Mouse (Mus musculus) layer of hippocampus, postnatal 10 days (tissue): ENCODE measurements around the gene Peli2. TPM values are rescaled to one million over a fixed set of nuclear protein-coding genes. Genes with fewer than 3 reads are reported as not detected.
A peak's percentile ranks its signal among the peaks of the same experiment; 100 is the strongest.

Experiments used
- DNase-seq, 2 experiments: peaks; one replicate each; pipeline ENCODE4 v3.0.0; 2021; ENCODE audit warnings: low spot score in 2 of 2
- total RNA-seq, 2 experiments: library from RNA; stranded (reverse); gene quantifications; 2 replicates each; pipeline ENCODE4 v1.2.3; 2021

Peli2 gene
- total RNA-seq, 2 experiments from 2014 or later: 20.4 to 23.5 TPM

DNA sequence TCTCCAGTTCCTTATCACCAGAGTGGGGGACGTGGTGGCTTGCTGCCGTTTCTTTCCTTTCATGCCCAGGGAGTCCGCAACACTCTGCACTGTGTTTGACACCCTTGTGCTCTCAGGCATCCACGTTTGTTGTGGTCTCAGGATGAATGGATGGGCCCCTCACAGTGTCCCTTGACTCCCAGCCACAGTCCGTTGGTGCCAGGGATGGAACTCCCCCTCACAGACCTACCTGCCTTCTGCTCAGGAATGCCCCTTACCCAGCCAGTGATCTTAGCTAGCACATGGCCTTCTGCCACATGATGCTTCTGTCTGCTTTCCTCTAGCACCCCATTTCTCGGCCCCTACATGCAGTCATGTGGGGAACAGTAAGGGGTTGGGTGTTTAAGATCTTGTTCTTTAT, 65.7 kb downstream of the Peli2 start:
- DNase-seq: no peak

DNA sequence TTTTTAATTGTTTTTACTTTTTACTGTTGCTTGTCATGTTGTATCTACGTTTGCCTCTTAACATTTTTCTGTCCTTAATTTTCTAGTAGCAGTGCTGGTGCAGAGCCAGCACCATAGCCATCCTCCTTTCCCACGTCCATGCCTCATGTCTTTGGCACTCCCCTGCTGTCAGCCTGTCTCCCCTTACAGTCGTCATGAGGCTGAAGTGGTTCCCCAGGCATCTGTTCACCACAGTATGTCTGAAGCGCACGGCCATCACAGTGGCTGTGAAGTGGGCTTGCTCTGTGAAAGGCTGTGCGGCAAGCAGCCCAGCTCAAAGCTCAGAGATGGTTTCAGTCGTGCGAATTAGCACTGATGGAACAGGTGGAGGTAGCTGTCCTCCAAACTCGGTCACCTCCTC, 66.5 kb downstream of the Peli2 start:
- no peak for DNase-seq

DNA sequence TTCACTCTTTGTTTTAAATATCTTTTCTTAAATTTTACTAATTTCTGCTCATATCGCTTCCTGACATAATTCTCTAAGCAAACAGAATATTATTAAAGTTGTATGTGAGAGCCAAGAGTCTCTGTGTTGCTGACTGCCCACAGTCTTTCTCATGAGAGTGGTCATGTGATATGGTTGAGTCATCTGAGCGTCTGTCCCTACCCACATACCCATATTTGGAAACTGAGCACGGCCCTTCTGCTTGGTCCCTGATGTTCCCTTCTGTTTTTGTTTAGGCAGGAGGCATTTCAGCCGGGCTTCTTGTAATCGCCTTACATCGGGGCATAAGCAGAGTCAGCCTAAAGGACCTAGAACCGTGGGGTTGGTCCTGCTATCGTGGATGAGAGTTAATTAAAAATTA, 68.7 kb downstream of the Peli2 start:
- DNase-seq: no peak

DNA sequence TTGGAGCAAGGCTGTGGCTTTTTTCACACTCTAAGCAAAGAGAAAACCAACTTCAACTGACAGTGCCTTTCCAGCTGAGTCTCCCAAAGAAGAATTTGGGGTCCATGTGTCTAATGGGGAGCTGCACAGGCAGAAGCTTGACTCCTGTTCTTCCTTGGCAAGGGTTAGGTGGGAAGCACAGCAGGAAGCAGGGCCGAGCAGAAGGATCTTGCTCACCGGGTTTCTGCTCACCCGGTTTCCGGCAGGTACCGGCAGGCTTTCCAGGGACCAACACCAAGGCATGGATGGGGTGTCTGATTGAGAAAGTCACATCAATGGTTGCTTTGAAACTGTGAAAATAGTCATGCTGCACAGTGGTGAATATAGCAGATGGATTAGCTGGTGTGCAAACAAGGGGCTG, 70.3 kb downstream of the Peli2 start:
- no peak for DNase-seq

DNA sequence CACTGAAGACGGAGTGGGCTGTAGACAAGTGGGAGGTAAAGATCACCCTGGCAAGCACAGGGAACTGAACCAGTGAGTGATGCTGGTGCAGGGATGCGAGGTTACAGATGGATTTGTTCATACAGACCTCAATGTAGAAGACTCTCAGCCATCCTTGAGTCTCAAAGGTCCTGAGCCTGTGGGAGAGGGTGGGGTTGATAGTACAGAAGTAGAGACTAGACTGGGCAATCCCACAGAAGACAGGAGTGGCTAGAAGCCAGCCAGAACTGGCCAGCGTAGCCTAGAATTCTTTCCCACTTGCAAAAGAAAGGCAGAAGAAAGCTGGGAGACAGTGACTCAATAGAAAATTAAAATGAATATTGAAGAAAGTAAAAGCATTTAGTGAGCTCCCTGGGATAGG, 71.3 kb downstream of the Peli2 start:
- DNase-seq: no peak

DNA sequence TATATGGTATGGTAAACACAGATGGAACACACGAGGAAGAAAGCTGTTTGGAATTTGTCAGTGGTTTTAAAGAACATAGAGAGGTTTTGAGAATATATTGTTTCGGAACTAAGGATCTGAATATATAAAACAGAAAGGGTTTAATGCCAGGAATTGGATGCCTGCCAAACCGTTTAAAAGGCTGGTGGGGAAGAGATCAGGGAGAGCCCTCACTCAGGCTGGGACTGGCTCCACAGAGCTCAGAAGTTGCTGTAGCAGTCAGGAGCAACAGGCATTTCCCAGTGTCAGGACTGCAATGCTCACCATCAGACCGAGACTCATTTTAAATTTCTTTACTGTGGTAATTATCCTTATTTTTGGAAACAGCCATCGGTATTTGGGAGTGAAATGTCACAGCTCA, 76.2 kb downstream of the Peli2 start:
- DNase-seq: no peak

DNA sequence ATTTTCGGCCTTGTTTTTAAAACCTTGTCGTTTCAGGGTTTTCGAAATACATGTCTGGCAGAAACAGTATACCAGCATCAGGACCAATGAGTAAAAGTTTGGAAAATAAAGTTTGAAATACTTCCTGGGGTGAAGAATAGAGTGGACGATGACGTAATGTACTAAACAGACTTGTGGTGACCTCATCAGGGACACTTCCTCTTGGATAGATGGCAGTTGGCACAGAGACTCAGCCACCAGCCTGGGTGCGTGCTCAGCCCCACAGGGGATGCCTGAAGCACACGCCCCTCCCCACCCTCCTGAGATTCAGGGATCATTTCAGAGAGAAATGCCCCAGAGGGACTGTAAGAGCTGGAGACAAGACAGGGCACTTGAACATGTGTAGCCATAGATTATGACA, 76.7 kb downstream of the Peli2 start:
- DNase-seq: no peak

DNA sequence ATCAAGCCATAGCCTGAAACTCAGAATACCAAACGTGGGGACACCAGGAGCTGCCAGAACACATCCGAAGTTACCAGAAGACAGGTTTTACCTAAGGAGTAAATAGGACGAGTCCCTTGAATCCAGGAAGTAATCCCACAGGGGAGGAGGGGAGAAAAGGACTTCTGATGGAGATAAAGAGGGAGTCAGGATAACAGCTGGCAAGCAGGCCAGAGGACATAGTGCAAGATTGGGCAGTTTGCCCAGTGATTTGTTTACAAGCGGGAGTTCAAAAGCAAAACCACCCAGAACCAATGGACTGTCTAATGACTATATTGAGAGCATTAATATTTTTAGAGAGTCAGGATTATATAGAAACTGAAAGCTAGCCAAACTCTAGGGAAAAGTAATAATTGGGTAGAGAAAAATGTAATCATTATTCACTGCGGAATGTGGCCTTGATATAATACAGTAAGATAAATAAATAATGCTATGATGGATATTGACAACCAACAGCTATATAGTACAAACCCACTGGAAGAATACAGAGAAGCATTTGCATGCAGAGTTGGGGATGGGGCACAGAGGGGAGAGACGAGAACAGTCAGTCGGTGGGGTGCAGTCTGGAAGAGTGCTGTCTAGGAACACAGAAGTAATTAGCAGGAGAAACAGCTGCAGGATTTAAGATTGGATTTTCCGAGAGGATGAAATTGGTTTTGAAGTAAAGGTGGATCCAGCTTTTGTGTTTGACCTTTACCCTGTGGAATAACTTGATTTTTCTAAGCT, 77.7 kb downstream of the Peli2 start:
- DNase-seq: no peak

DNA sequence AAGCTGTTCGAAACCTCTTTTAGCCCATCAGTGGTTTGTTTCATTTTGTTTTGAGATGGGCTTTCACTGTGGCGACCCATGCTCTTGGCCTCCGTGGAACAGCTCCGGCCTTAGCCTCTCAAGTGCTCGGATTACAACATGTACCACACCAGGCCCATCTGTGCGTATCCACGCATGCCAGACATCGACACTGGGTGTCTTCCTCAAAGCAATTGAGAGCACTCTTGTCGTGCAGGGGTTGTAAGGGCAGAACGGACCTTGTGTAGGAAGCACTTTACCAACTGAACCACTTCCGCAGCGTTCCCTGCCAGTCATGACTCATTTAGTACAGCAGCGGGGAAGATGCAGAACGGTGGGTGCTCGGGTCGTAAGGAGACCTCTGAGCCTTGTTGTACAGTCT, 78.3 kb downstream of the Peli2 start:
- no peak for DNase-seq

DNA sequence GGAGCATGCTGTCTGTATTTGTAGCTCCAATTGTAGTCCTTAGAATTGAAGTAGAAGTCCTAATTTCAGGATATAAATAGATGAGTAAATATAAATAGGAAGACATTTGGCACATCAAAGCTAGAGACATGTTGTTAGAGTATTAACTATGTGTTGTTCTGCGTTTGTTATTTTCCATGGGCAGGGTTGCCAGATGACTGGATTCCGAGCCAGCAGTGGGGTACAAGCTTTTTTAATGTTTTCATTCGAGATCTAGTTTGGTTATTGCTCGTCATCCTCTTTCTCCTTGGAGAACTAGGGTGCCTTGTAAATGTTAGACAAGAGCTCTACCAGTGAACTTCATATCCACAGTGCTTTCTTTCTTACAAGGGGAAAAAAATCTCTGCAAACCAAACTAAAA, 78.9 kb downstream of the Peli2 start:
- DNase-seq: no peak

DNA sequence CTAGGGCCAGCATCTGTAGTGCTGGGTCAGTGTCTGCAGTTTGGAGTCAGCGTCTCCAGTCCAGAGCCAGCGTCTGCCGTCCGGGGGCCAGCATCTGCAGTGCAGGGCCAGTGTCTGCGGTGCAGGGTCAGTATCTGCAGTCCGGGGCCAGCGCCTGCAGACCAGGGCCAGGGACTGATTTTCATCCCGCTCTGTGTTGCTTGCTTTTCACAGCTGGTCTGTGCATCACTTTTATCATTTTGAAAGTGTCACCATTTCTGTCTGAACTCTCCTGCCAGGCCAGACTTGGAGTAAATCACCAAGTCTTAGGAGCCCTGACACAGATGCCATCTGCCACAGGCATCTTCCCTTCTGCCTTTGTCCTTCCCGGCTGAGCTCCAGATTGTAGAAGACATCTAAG, 79.7 kb downstream of the Peli2 start:
- no peak for DNase-seq

DNA sequence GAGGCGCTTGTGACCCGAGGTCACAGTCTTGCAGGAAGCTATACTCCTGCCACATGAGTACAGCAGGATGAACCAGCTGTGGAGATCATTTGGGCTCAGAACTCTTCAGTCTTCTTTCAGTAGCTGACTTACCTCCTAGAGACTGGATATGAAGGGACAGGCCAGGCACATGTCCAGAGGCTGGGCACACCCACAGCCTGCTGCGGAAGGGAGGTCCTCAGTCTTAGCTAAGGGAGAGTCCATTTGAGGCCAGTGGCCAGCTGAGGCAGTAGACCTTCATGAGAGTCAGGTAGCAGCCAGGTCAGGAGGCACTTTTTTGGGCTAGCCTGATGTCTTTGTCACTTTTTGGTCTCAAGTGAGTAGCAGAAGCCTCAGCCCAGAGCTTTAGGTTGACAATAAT, 80.2 kb downstream of the Peli2 start:
- DNase-seq: no peak

DNA sequence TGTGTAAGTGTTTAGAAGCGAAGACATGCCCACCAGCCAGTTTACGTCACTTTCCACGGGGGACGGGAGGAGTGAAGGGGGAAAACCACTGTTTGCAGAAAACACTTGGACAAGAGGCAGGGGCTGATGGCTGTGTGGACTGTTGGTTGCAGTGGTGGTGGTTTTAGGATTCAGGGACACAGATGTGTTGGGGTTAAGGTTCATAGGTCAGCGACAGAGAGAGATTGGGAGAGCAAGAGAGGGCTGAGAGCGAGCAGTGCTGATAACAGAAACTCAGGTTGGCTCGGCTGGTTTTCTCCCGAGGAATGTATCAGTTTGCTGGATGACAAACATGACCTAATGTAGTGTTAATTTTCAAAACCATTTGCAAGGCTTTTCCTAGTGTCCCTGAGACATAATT, 80.8 kb downstream of the Peli2 start:
- DNase-seq: no peak

DNA sequence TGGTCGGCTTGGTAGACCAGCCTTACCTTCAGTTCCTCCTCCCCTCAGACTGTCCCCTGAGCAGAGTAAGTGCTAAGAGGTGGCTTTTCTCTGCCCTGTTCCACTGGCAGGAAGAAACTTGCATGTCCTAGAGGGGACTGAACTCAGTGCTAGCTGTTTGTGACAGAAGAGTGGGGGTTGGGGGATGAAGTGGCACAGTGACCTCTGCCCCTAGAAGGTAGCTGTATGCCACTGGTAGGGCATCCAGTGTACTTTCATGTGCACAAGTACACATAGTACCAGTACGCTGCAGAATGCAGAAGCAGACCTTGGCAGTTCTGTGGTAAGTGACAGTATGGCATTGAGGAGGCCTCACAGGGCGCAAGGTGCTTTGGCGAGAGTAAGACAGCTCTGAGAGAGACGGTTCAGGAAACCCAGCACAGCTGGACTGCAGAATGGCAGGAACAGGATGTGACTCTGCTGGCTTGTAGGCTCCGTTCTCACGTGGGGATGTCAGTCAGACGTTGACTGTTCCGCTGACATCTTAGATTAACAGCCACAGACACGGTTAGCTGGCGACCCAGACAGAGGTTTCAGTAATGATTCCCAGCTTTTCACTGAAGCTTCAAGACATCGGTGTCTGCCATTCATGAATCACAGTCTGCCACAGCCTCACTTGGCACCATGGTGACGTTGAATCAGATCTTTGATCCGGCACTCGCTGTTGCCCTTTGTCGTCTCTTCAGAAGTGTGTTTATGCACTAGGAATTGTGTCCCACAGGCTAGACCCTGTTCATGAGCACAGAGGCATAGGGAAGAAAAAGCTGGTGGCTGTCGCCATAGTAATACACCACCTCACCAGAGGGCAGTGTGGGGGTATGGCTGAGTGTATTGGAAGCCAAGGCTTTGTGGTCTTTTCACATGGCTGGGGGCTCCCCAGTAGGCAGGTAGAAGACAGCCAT, 81.7 kb downstream of the Peli2 start:
- DNase-seq: no peak

DNA sequence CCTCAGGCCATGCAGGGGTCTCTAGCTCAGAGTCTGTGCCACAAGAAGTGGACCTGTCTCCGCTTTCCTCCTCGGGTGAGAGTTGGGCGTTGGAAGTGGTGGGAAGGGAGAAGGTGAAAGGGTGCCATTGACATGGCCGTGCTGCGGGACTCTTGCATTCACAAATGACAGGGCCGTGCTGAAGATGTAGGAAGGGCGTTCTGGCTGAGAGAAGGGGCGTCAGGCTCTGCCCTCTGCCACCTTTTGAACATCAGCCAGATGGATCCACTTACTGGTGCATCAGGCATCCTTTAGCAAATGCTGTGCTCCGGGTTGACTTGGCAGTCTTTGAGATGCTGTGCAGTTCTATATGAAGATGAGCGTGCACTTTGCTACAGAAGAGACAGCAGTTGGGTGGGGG, 84.4 kb downstream of the Peli2 start:
- DNase-seq: no peak

DNA sequence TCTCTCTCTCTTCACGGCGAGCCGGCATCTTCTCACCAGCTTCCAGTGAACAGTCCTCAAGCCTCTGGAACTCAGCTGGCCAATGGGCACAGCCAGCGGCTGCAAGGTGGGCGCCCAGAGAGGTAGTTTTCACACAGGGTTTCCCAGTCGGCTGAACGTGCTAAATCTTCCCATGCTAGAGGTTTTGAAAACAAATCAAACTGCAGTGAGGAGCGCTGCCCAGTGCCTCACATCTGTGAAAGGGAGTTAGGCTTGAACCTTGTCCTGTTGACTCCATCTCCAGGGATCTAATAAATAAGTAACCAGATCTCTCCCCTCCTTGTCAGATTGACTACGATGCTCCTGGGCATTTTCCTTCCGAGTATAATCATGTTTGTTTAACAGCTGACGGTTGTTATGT, 85.0 kb downstream of the Peli2 start:
- no peak for DNase-seq

DNA sequence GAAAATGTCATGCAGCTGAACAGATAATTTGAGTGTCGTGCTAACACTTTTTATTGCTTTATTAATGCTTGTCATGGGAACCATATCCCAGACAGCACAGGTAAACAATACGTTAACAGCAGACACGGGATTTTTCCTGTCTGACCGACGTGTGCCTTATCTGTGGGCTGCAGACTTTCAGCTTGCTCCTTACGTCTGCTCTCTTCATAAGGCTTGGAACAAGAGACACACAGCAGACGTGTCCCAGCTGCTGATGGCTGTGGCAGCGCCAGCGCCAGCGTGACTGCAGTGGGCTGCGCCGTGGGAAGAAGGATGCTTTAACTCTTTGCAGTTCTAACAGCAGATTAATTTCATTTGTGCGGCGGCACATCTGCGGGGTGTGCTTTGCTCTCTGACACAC, 86.5 kb downstream of the Peli2 start:
- DNase-seq: peak; percentile 44 to 55

DNA sequence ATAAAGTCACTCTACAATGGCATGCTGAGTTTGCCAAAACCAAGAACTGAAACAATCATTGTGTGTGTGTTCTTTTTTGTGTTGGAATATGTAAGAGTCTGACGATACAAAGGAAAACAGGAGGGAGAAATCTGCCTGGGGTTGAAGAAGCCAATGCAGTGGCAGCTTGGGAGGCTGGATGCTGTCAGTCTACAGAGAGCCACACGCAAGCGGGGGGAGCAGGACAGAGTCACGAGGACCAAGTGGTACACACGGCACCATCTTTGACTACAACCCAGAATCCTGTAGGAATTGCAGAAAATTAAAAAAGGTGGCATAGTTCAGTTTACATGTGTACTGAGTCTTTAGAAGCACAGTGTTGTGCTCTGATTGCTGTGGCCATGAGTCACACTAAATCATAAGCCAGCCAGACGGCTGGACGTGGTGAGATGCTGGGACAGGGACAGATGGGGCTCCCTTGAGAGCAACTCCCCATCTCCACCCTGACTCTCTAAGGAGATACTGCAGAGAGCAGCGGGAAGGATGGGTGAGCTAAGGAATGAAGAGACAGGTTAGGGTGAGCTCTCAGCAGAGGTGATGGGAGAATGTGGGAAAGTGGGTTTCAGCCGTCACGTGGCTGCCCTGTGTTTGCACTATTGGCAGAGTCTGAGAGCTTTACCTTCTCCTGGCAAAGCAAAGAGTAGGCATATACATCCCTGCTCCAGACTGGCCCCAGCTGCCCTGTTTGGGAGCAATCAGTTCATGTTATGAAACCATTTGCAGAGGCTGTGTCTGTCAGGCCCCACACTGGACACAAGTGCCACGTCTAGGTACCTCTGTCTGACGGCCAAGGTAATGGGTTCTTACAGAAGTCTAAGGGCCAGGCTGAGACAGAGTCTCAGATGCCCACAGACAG, 87.4 kb downstream of the Peli2 start:
- DNase-seq: no peak

DNA sequence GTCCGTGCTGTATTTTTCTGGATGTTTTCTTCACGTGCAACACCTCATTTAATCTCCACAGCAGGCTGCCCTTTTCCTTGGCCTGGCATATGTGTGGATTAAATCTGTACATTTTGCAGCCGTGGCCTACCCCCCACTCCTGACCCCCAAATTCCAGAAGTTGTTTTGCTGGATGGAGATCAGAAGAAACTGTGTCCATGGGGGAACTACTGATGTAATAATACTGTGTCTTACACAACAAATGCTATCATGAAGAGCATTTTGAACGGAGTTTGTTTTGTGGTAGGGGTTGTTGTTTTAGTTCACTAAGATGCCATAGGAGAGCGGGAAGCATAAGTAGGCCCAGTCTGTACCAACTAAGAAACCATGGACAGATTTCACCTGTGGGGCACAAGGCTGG, 88.8 kb downstream of the Peli2 start:
- DNase-seq: no peak

DNA sequence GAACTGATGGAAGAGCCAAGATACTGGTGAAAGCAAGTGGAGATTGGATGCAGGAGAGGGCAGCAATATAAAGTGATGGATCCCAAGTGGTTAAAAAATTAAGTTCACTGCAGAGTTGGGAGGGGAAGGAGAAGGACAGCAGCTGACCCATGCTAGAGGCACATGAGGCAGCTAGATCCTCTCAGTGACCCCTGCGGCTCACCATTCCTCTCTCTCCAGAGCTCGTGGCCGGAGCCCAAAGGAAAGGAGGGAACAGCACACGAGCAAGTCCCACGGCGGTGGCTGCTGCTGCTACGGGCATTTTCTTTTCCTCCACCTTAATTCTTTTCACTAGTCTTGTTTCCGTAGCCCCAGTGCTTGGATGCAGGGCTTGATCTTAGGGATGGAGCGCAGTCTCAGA, 89.5 kb downstream of the Peli2 start:
- no peak for DNase-seq

DNA sequence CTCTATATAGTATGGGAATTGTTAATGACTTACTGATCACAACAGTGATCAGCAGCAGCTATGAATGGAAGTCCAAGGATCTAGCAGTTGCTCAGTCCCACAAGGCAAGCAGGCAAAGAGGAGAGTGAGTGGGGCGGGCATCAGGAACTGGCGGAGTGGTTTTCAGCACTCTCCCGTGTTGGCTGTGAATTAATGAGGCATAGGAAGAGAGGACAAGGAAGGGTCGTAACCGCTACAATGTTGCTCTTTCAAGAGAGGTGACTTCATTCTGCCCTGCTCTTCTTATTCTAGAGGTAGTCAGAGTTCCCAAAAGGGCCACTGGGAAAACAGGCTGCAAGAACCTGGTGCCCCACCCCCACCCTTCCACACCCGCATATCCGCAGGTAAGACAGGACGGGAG, 90.9 kb downstream of the Peli2 start:
- DNase-seq: no peak

DNA sequence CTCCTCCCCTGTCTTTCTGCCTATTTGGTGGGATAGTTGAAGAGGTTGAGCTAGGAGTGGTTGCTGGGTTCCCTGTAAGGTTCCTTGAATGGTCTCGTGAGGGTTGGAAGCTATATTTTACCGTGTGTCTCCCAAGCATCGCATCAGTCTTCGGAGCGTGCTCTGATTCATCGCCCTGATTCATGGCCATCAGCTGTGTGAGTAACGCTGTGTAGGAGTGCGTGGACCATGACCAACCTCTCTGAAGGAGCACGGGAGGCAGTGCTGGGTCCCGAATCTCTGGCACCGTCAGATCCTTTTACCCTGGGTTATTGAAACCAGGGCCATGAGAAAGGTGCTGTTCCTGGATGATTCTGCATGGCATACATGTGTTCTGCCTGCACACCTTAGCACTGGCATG, 92.2 kb downstream of the Peli2 start:
- DNase-seq: no peak
